Mouse (Mus musculus) lung, postnatal 0 days (tissue): ENCODE measurements around the gene Mettl23. TPM values are rescaled to one million over a fixed set of nuclear protein-coding genes. Genes with fewer than 3 reads are reported as not detected.
A peak's percentile ranks its signal among the peaks of the same experiment; 100 is the strongest.

Experiments used
- ATAC-seq: fragments of 200-750 bp; cut with Nextera tagmentation; 2 replicates; pipeline ENCODE4 v1.8.0; 2017; ENCODE audit warnings: moderate library complexity
- DNase-seq: peaks from one replicate; pipeline ENCODE4 v3.0.0-alpha.2; 2016; ENCODE audit warnings: low spot score
- H3K27ac ChIP-seq: fragments of 300-500 bp; sonication (generic); 2 replicates; pipeline ENCODE4 v1.5.1; 2014; ENCODE audit warnings: antibody characterized with exemption, mild to moderate bottlenecking, low read length, mixed read lengths
- H3K27me3 ChIP-seq: fragments of 300-500 bp; sonication (generic); replicated peaks from 2 replicates; pipeline ENCODE4 v1.6.1; 2014; ENCODE audit warnings: low read length, mixed read lengths; ENCODE audit not compliant: insufficient read depth
- H3K36me3 ChIP-seq: fragments of 300-500 bp; sonication (generic); 2 replicates; pipeline ENCODE4 v1.6.1; 2014; ENCODE audit warnings: low read length, mixed read lengths; ENCODE audit not compliant: insufficient read depth
- H3K4me1 ChIP-seq: fragments of 300-500 bp; sonication (generic); 2 replicates; pipeline ENCODE4 v1.6.1; 2014; ENCODE audit warnings: antibody characterized with exemption, low read depth, low read length, mixed read lengths; ENCODE audit not compliant: insufficient read depth
- H3K4me2 ChIP-seq: fragments of 300-500 bp; sonication (generic); replicated peaks from 2 replicates; pipeline ENCODE4 v1.6.1; 2014; ENCODE audit warnings: low read depth, mild to moderate bottlenecking, low read length, moderate library complexity, mixed read lengths
- H3K4me3 ChIP-seq: fragments of 300-500 bp; sonication (generic); 2 replicates; pipeline ENCODE4 v1.5.1; 2014; ENCODE audit warnings: low read depth, low read length
- H3K9ac ChIP-seq: fragments of 300-500 bp; sonication (generic); replicated peaks from 2 replicates; pipeline ENCODE4 v1.6.1; 2014; ENCODE audit warnings: low read depth, mild to moderate bottlenecking
- H3K9me3 ChIP-seq: fragments of 300-500 bp; sonication (generic); 2 replicates; pipeline ENCODE4 v1.6.1; 2016; ENCODE audit warnings: low read length, mixed read lengths
- CTCF ChIP-seq: IDR thresholded peaks from 2 replicates; pipeline ENCODE4 v1.5.1; 2016; ENCODE audit warnings: antibody characterized with exemption, mild to moderate bottlenecking
- EP300 ChIP-seq: IDR thresholded peaks from 2 replicates; pipeline ENCODE4 v1.6.1; 2016; ENCODE audit warnings: antibody characterized with exemption, mild to moderate bottlenecking, control low read depth
- WGBS: fragments of 180-500 bp; shearing (Covaris S2); extraction: QIAGEN DNeasy Blood & Tissue Kit; methylation state at CpG from one replicate; pipeline ENCODE4 v1.1.7; 2014; 5-methylcytosine and 5-hydroxymethylcytosine counted together
- polyA plus RNA-seq: library from polyadenylated mRNA; unstranded; fragments of >200 nt; fragmentation: Nextera tagmentation; extraction: Ambion mirVana; gene quantifications from 2 replicates; pipeline ENCODE4 v1.2.1, GENCODE M21; 2015

Gene Mettl23
- polyA plus RNA-seq, 1 experiment from 2014 or later = 62.3 TPM

- H3K4me1 ChIP-seq = 0 out of 2 replicates have a peak, but pooled peaks cover 3% of the 10 kb centered on the region
- TF ChIP-seq EP300 (no peak), CTCF (no peak)
- no peaks in the 10 kb centered on the region for H3K36me3 ChIP-seq
- peak; percentile 48 for DNase-seq
- no peak overlapping the region for H3K9ac ChIP-seq
- H3K27me3 ChIP-seq = no peaks in the 10 kb centered on the region
- 38% methylated on average over 7 of the region's 7 CpGs for WGBS
- H3K4me3 ChIP-seq = no peak overlapping the region
- no peaks in the 10 kb centered on the region for H3K9me3 ChIP-seq
- no peak overlapping the region for H3K27ac ChIP-seq
- H3K4me2 ChIP-seq = no peak overlapping the region
- peak; percentile 15; the same call in 1 of the 2 replicates for ATAC-seq
Measured at GRCm38 (mm10) chr11:116807116-116807515, 36.0 kb upstream of the Mettl23 start.

GRCm38 (mm10) chr11:116807526-116807925 is 35.6 kb upstream of the Mettl23 start:
- no peak for TF ChIP-seq CTCF
- no peak for TF ChIP-seq EP300
- H3K27ac ChIP-seq = peak overlapping the region; percentile 65
- H3K36me3 ChIP-seq = no peaks in the 10 kb centered on the region
- H3K4me2 ChIP-seq = no peak overlapping the region
- ATAC-seq (no peak), DNase-seq (no peak)
- no peaks in the 10 kb centered on the region for H3K27me3 ChIP-seq
- no peak overlapping the region for H3K4me3 ChIP-seq
- H3K9me3 ChIP-seq = no peaks in the 10 kb centered on the region
- H3K4me1 ChIP-seq = peaks cover 6% of the 10 kb centered on the region; the same call in 1 of the 2 replicates
- H3K9ac ChIP-seq = no peak overlapping the region
- WGBS = 49% methylated on average over 3 of the region's 3 CpGs

GRCm38 (mm10) chr11:116807938-116808606 is 35.0 kb upstream of the Mettl23 start:
- Histone ChIP-seq H3K36me3 (no peaks in the 10 kb centered on the region), H3K4me3 (no peak overlapping the region), H3K9ac (no peak overlapping the region), H3K9me3 (no peaks in the 10 kb centered on the region), H3K4me1 (peaks cover 12% of the 10 kb centered on the region; the same call in 1 of the 2 replicates), H3K27me3 (no peaks in the 10 kb centered on the region), H3K27ac (peak overlapping the region; percentile 65), H3K4me2 (no peak overlapping the region)
- WGBS = 16% methylated on average over 7 of the region's 7 CpGs
- ATAC-seq (peak; percentile 70), DNase-seq (peak; percentile 94)
- TF ChIP-seq CTCF = peak; percentile 95
- no peak; the same call in 1 of the 2 replicates for TF ChIP-seq EP300

- Histone ChIP-seq H3K4me2 (no peak overlapping the region), H3K27me3 (no peaks in the 10 kb centered on the region), H3K4me1 (peaks cover 19% of the 10 kb centered on the region), H3K27ac (no peak overlapping the region), H3K4me3 (no peak overlapping the region), H3K36me3 (no peaks in the 10 kb centered on the region), H3K9me3 (no peaks in the 10 kb centered on the region), H3K9ac (no peak overlapping the region)
- DNase-seq (no peak), ATAC-seq (no peak)
- 77% methylated on average over 11 of the region's 11 CpGs for WGBS
- TF ChIP-seq CTCF (no peak), EP300 (no peak)
Measured at GRCm38 (mm10) chr11:116808811-116809395, 34.2 kb upstream of the Mettl23 start.

- H3K4me1 ChIP-seq = peaks cover 19% of the 10 kb centered on the region
- 81% methylated on average over 8 of the region's 8 CpGs for WGBS
- no peak for DNase-seq
- no peaks in the 10 kb centered on the region for H3K36me3 ChIP-seq
- no peaks in the 10 kb centered on the region for H3K9me3 ChIP-seq
- H3K27me3 ChIP-seq = no peaks in the 10 kb centered on the region
- H3K27ac ChIP-seq = no peak overlapping the region
- no peak overlapping the region for H3K4me2 ChIP-seq
- H3K4me3 ChIP-seq = no peak overlapping the region
- TF ChIP-seq EP300 (no peak), CTCF (no peak)
- ATAC-seq = no peak
- no peak overlapping the region for H3K9ac ChIP-seq
Measured at GRCm38 (mm10) chr11:116809520-116809919, 33.6 kb upstream of the Mettl23 start.

GRCm38 (mm10) chr11:116810528-116810927 is 32.5 kb upstream of the Mettl23 start:
- Histone ChIP-seq H3K4me2 (no peak overlapping the region), H3K27ac (no peak overlapping the region), H3K9ac (no peak overlapping the region), H3K36me3 (no peaks in the 10 kb centered on the region), H3K9me3 (no peaks in the 10 kb centered on the region), H3K27me3 (no peaks in the 10 kb centered on the region), H3K4me3 (no peak overlapping the region), H3K4me1 (peaks cover 22% of the 10 kb centered on the region)
- WGBS = 81% methylated on average over 11 of the region's 11 CpGs
- TF ChIP-seq EP300 (no peak), CTCF (no peak)
- ATAC-seq (no peak), DNase-seq (no peak)
